Mouse (Mus musculus) ES-E14 (cell line): ENCODE measurements around the gene Pmm1. TPM values are rescaled to one million over a fixed set of nuclear protein-coding genes. Genes with fewer than 3 reads are reported as not detected.

Source experiments
- DNase-seq: peaks from one replicate; pipeline ENCODE4 v3.0.0-alpha.2; 2013; ENCODE audit warnings: low read depth, low spot score
- H3K27ac ChIP-seq: 2 replicates; pipeline ENCODE4 v1.5.1; 2012; ENCODE audit warnings: low read depth, mild to moderate bottlenecking, low read length, moderate library complexity, mixed read lengths; ENCODE audit not compliant: poor library complexity, insufficient read depth, severe bottlenecking
- H3K36me3 ChIP-seq: 2 replicates; pipeline ENCODE4 v1.6.1; 2012; ENCODE audit warnings: mild to moderate bottlenecking, low read length, moderate library complexity, mixed read lengths; ENCODE audit not compliant: control insufficient read depth, poor library complexity, insufficient read depth, severe bottlenecking
- H3K4me1 ChIP-seq, 2 experiments: fragments of 150-350 bp in 1 of 2; sonication (generic) in 1 of 2; 2 replicates each; pipeline ENCODE4 v1.6.1; 2012; ENCODE audit warnings: low read length in 2 of 2, mild to moderate bottlenecking in 1 of 2, mixed read lengths in 1 of 2; ENCODE audit not compliant: control insufficient read depth in 2 of 2, insufficient read depth in 2 of 2, poor library complexity in 1 of 2
- H3K4me3 ChIP-seq, 2 experiments: fragments of 150-350 bp in 1 of 2; sonication (generic) in 1 of 2; 2 replicates each; pipeline ENCODE4 v1.5.1; 2012; ENCODE audit warnings: low read length in 2 of 2, low read depth in 1 of 2, mild to moderate bottlenecking in 1 of 2, mixed read lengths in 1 of 2; ENCODE audit not compliant: insufficient read depth in 1 of 2, poor library complexity in 1 of 2, severe bottlenecking in 1 of 2
- H3K9ac ChIP-seq: 2 replicates; pipeline ENCODE4 v1.6.1; 2012; ENCODE audit warnings: low read depth, mild to moderate bottlenecking, low read length, mixed read lengths; ENCODE audit not compliant: poor library complexity, insufficient read depth, severe bottlenecking
- H3K9me3 ChIP-seq: fragments of 150-350 bp; sonication (generic); 2 replicates; pipeline ENCODE4 v1.6.1; 2012; ENCODE audit warnings: low read depth, mild to moderate bottlenecking, low read length; ENCODE audit not compliant: control insufficient read depth, insufficient read depth
- CHD2 ChIP-seq: IDR thresholded peaks from 2 replicates; pipeline ENCODE4 v1.6.1; 2014; ENCODE audit warnings: mild to moderate bottlenecking, low read depth, low read length, inconsistent platforms
- HCFC1 ChIP-seq: IDR thresholded peaks from 2 replicates; pipeline ENCODE4 v1.6.1; 2012; ENCODE audit warnings: low read length, inconsistent platforms, borderline replicate concordance; ENCODE audit not compliant: insufficient read depth
- MAFK ChIP-seq: IDR thresholded peaks from 2 replicates; pipeline ENCODE4 v1.6.1; 2014; ENCODE audit warnings: mild to moderate bottlenecking, low read depth, low read length, inconsistent platforms; ENCODE audit not compliant: insufficient read depth
- ZC3H11A ChIP-seq: IDR thresholded peaks from 2 replicates; pipeline ENCODE4 v1.6.1; 2012; ENCODE audit warnings: low read depth, mild to moderate bottlenecking, inconsistent platforms, low read length, borderline replicate concordance
- ZNF384 ChIP-seq: IDR thresholded peaks from 2 replicates; pipeline ENCODE4 v1.6.1; 2012; ENCODE audit warnings: low read depth, low read length, inconsistent platforms
- in situ Hi-C, 2 experiments: fragments of 600-800 bp; cut with MboI; formaldehyde crosslinking; loops; one replicate each; pipeline ENCODE4 v1.15.1; 2025; ENCODE audit warnings: low sequenced_read_pairs in 2 of 2, inconsistent platforms in 1 of 2; ENCODE audit not compliant: unreplicated experiment in 2 of 2
- total RNA-seq: library from RNA; depleted of rRNA; stranded (reverse); fragments of 300-350 nt; gene quantifications from 2 replicates; pipeline ENCODE4 v1.2.3, GENCODE M21; 2012

Gene Pmm1
- total RNA-seq, 1 experiment, result 299 TPM

DNA sequence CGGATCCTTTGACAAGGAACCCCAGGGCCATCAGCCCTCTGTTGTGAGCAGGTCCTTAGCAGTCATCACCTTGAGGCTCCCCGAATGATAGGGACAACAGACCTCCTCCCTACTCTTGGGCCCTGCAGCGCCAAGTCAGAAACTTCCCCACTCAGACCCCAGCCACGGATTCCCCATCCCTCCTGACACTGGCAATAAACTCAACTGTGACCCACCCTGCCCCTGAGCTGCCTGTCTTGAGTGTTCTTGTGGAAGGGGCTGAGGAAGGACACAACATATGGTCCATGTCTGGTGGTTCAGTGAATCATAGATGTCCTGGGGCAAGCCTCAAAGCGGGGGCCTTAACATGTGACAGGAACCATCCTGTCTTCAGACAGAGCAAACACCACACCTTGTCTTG is 10.0 kb downstream of the Pmm1 start:
- H3K27ac ChIP-seq, result no peak overlapping the region
- DNase-seq, result no peak
- no peaks in the 10 kb centered on the region for H3K9me3 ChIP-seq
- H3K9ac ChIP-seq, result no peak overlapping the region
- H3K36me3 ChIP-seq, result peaks cover 54% of the 10 kb centered on the region
- in situ Hi-C loops, result loop anchor here in 1 of 2 experiments (5.0 kb wide), 1 partner anchor 37 kb away; the partner anchor contains the start of gene Xrcc6
- H3K4me3 ChIP-seq, result no peak overlapping the region
- TF ChIP-seq HCFC1 (no peak), ZNF384 (no peak), MAFK (no peak), ZC3H11A (no peak)
- H3K4me1 ChIP-seq, result peaks cover 0 to 10% of the 10 kb centered on the region in 2 experiments; a peak in 1 of 4 replicates

DNA sequence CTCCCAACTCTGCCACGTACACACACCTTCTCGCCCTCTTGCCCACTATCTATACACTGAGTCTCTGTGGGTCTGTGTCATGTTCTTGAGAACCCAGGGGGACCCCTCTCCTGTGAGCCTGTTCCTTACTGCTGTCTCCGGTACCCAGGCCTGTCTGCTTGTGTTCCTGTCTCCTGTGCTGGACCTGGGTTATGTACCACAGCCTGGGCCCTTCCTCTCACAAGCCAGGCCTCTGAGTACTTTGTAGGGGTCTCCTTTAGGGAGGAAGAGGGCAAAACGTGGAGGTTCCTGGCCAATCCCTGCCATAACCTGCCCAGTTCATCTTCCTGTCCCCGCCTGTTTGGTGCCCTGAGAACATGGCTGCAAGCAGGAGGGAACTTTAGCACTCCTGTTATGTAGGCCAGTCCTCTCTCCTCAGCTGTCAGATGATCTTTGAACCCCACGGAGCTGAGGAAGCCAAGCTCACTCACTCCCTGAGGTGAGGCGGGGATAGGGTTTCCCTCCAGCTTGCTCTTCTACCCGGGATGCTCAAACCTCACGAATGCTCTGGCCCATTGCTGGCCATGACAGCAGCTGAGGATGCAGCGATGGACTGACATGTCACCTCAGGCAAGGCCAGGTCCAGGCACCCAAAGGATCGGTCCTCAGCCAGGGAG is 11.1 kb downstream of the Pmm1 start:
- no peak overlapping the region for H3K9ac ChIP-seq
- H3K36me3 ChIP-seq, result peaks cover 44% of the 10 kb centered on the region
- H3K4me3 ChIP-seq, result no peak overlapping the region
- no peak overlapping the region for H3K27ac ChIP-seq
- DNase-seq, result no peak
- no peak for TF ChIP-seq HCFC1
- TF ChIP-seq MAFK, result no peak
- TF ChIP-seq CHD2, result no peak
- TF ChIP-seq ZNF384, result no peak
- TF ChIP-seq ZC3H11A, result no peak
- peaks cover 0 to 10% of the 10 kb centered on the region in 2 experiments; a peak in 1 of 4 replicates for H3K4me1 ChIP-seq
- no peaks in the 10 kb centered on the region for H3K9me3 ChIP-seq
- in situ Hi-C loops, result loop anchor here in 1 of 2 experiments (5.0 kb wide), 1 partner anchor 38 kb away; the partner anchor contains the start of gene Xrcc6

GRCm38 (mm10) chr15:81949076-81949475 is 11.7 kb downstream of the Pmm1 start:
- H3K4me3 ChIP-seq, result no peak overlapping the region
- H3K9ac ChIP-seq, result no peak overlapping the region
- no peak overlapping the region for H3K27ac ChIP-seq
- peaks cover 0 to 10% of the 10 kb centered on the region in 2 experiments; a peak in 1 of 4 replicates for H3K4me1 ChIP-seq
- peaks cover 39% of the 10 kb centered on the region for H3K36me3 ChIP-seq
- TF ChIP-seq HCFC1 (no peak), MAFK (no peak), ZNF384 (no peak), ZC3H11A (no peak), CHD2 (no peak)
- DNase-seq, result no peak
- no peaks in the 10 kb centered on the region for H3K9me3 ChIP-seq
- in situ Hi-C loops, result no loop called here

- Histone ChIP-seq H3K9me3 (no peaks in the 10 kb centered on the region), H3K4me1 (peaks cover 0 to 10% of the 10 kb centered on the region in 2 experiments; a peak in 1 of 4 replicates)
- no peak for DNase-seq
Observed at GRCm38 (mm10) chr15:81943176-81943749, 17.5 kb downstream of the Pmm1 start.

More at GRCm38 (mm10) chr15:81943176-81943749, 17.5 kb downstream of the Pmm1 start:
- in situ Hi-C loops, result no loop called here
- no peak overlapping the region for H3K9ac ChIP-seq
- H3K4me3 ChIP-seq, result no peak overlapping the region
- no peaks in the 10 kb centered on the region for H3K36me3 ChIP-seq
- H3K27ac ChIP-seq, result no peak overlapping the region
- TF ChIP-seq ZC3H11A, result no peak
- TF ChIP-seq CHD2, result no peak
- no peak for TF ChIP-seq ZNF384
- TF ChIP-seq MAFK, result no peak
- TF ChIP-seq HCFC1, result no peak
